Mouse (Mus musculus): ENCODE data around the gene Znrd1as.
"Not testable (repeated sequence)": the region's sequence is repeated elsewhere in the genome, so short reads cannot be mapped to it uniquely, and the experiment has no call there.

The Znrd1as gene

DNA sequence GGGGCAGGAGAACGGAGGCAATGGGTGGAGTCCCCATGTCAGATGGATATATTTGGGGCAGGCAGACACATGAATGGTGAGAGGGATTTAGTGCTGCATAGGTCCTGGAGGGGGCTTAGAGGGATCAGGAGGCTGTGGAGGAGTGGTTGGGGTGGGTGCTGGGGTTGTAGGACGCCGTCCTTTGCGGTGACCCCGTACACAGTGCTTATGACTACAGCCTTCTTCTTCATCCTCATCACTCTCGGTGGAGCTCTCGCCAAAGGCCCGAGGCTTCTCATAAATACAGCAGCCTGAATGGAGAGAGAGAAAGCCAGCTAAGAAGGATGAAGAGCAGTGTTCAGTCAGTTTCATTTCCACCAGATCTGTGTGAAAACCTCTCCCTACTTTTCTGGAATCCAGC, 9.1 kb upstream of the Znrd1as start:
- in situ Hi-C loops (cut with MboI, MseI), result no loop called here

DNA sequence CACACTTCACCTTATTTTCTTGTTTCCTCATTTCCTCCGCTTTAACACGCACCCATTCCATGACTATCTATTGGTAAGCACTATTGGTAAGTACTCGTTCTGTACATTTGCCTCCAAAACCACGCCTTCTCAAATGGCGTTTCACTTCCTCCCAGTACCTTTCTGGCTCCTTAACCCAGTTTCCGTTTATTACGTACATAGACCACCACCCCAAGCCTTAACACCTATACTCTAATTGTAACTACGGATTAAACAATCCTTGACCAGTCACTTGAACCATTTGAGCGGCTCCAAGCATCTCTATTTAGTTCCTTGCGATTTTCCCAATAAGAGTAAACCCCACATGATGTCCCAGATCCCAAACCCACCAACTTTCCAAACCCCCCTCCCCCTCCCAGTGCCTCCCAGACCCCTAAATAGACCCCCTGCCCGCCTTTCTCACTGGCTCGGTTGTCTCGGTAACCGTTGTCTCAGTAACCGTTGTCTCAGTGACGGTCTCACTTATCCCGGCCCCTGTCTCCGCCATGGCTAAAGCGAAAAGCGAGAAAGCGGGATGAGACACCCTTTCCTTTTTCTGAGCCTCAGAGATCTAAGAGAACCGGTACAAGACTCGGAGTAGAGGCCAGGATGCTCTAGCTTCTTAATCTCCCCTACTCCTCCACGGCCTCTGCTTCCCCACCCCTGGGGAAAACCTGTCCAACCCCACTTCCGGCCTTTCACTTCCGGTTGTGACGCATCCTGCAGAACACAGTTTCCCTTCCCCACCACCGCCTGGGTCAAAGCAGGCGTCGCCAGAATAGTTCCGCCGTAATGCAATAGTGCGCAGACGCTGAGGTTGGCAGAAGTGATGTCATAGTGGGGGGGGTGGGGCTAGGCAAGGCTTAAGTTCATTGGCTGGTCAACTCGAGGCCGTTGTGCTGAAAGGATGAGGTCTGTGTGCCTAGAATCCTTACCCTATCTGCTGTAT, 7.1 kb upstream of the Znrd1as start, which contains the start of gene Ppp1r11:
TSS of gene Ppp1r11 (minus strand) at position 761 of the 967 bp plus-strand sequence.
- in situ Hi-C loops (cut with MboI, MseI), result loop anchor here (5.0 to 25.0 kb wide), 2 partner anchors 321 to 964 kb away; partner anchors contain the start of genes Gnl1, H2-M3 and Prr3

DNA sequence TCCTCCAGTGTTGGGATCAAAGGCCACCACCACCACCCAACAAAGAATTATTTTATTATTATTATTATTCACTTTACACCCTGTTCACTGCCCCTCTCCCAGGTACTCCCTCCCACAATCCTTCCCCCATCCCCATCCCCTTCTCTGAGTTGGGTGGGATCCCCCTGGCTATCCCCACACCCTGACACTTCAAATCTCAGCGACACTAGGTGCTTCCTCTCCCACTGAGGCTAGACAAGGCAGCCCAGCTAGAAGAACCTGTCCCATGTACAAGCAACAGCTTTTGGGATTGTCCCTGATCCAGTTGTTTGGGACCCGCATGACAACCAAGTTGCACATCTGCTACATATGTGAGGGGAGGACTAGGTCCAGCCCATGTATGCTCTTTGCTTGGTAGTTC, 5.8 kb upstream of the Znrd1as start:
- in situ Hi-C loops (cut with MboI, MseI), result loop anchor here (5.0 to 25.0 kb wide), 2 partner anchors 320 to 965 kb away; partner anchors contain the start of genes Gnl1, H2-M3 and Prr3

DNA sequence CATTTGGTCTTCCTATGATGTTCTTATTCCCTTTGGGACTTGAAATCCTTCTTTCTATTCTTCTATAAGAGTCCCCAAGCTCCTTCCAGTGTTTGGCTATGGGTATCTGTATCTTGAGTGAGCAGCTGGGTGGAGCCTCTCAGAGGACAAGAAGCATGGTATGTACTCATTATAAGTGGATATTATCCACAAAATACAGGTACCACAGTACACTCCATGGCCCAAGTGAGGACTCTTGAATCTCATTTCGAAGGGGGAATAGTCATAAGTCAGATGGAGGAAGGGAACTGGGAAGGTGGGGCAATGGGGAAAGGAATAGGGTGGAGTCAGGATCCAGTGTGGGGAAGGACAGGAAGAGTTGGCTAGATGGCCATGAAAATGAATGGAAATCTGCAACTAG, 5.3 kb upstream of the Znrd1as start:
- in situ Hi-C loops (cut with MboI, MseI), result loop anchor here (5.0 to 25.0 kb wide), 2 partner anchors 319 to 966 kb away; partner anchors contain the start of genes Gnl1, H2-M3 and Prr3

DNA sequence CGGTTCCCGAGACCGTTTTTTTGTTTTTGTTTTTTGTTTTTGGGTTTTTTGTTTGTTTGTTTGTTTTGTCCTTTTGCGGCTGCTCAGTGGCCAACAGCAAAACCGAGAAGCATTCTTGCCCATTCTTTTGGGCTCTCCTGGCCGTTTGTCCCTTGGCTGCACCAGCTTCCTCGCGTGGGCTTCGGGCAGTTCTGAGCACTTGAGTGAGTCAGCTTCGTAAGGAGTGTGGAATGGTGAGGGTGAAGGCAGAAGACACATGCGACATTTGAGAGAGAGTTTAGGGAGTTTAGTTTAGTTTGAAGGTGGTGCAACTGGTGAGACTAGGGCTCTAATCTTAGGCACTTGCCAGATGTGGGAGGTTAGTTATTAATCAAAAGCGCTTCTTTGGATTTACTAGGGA, 492 bp downstream of the Znrd1as start:
- in situ Hi-C loops (cut with MboI, MseI), result loop anchor here (25.0 kb wide), 1 partner anchor 972 kb away; the partner anchor contains the start of genes Gnl1 and Prr3

DNA sequence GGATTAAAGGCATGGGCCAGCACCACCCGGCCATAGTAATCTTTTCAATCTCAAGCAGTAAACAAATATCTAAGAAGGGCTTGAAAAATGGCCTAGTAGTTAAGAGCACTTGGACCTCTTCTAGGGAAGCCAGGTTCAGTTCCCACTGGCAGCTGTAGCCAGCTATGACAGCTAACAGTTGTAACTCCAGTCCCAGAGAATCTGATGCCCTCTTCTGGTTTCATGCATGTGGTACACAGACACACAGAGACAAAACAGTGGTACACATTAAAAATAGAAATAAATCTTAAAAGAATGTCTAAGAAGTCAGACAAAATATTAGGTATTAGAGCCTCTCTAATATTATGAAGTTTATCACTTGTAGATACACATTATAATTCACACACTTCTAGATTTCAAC, 2.7 kb downstream of the Znrd1as start:
- in situ Hi-C loops (cut with MboI, MseI), result loop anchor here (25.0 kb wide), 1 partner anchor 974 kb away; the partner anchor contains the start of genes Gnl1 and Prr3

DNA sequence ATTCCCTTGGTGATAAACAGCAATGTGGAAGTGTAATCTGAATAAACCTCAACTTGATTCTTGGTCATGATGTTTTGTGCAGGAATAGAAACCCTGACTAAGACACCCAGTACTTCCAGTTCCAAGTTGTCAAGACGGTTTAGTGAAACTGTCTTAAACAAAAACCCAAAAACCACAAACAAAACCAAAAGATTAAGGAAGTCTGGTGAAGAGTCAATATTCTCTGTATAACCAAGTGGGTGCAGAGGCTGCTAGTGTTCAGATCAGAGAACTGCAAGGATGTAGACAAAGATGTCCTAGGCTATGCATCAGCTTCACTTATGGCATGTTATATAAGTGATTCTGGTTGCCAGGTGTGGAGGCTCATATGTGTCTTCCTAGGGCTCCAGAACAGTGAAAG, 8.5 kb downstream of the Znrd1as start:
- in situ Hi-C loops (cut with MboI, MseI), result loop anchor here (25.0 kb wide), 1 partner anchor 980 kb away; the partner anchor contains the start of genes Gnl1 and Prr3

DNA sequence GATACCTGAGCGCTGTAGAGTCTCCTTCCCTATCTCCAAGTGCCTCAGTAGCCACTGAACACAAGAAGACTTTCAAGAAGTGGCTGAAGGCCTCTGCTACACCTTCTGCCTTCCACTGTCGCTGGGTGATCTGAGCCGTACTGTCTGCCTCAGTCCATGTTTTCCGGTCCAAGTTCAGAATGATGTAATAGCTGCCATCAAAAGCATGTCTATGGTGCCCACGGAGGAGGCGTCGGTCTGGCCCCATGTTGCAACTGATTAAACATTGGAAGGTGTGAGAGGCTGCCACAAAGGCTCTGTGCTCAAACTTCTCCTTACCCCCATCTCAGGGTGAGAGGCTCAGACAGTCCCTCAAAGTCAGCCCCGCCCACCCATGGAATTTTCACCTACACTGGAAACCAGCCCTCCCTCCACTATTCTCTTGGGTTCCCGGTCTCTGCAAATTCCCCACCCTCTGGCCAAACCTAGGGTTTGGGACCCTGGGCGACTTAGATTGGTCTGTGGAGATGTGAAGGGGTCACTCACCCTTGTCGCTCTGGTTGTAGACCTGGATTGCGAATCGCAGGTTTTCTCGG, 12.0 kb downstream of the Znrd1as start:
- in situ Hi-C loops (cut with MboI, MseI), result loop anchor here (25.0 kb wide), 1 partner anchor 983 kb away; the partner anchor contains the start of genes Gnl1 and Prr3

DNA sequence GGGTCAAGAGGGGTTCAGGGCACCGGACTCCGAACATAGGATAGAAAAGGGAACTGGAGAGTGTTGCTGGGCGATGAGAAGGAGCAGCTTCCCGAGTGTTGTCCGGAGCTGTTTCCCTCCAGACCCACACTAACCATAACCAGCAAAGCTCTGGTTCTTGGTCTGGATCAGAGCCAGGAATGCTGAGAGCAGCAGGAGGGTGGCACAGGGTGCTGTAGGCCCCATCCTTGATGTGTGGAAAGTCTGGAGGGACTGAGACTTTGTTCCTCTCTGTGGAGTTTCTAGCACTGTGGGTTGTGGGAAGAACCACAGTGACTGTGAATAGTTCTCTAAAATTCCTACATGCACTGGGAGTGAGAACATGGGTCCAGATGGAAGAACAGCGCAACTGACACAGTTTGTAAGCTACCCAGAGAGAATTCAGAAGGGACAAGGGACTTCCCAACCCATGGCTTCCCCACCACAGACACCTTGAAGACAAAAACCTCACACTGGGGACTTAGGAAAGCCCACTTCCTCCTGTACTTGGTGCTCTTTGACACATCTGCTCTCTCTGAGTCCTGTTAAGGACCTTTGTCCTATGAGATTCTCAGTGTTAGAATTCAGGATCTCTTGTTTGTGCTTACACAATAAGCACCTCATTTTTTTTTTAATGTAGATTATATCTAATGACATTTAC, 12.9 kb downstream of the Znrd1as start:
- in situ Hi-C loops (cut with MboI, MseI), result loop anchor here (25.0 kb wide), 1 partner anchor 984 kb away; the partner anchor contains the start of genes Gnl1 and Prr3

DNA sequence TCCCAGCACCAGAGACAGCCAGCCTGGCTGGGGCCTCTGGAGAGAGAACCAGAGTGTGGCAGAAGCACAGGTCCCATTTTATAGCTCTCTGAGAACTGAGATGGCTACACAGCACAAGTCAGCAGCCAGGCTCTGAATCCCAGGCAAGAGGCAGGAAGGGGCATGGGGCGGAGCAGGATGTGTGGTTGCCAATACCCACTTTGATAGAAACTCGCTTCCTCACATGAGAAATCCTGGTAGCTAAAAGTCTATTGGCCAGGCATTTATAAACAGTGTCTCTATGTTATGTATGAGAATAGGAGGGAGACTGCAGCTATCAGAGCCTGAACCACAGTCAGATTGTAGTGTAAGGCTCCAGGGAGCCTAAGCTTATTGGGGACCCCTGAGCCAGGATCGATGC, 14.4 kb downstream of the Znrd1as start:
- in situ Hi-C loops (cut with MboI, MseI), result loop anchor here (25.0 kb wide), 1 partner anchor 985 kb away; the partner anchor contains the start of genes Gnl1 and Prr3

DNA sequence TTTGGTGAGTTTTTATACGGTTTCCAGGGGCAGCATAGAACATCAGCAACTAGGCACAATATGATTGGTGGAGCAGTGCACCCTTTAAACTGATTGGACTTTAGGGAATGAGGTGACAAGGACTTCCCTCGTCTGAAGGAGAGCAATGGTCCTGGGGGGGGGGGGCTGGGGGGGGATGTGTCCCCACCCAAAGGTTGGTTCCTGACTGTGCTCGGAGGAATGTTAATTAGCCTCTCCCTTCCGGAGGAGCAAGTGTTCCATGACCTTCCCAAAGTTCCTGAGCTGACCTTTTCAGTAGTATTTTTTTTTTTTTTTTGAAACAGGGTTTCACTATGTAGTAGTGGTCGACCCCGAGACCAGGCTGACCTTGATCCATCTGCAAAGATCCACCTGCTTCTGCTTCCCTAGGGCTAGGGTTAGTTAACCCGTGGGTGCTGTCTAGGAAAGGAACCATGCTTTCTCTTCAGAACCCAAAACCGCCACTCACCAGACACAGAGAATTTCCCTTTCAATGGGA, 14.9 kb downstream of the Znrd1as start:
- in situ Hi-C loops (cut with MboI, MseI), result loop anchor here (25.0 kb wide), 1 partner anchor 986 kb away; the partner anchor contains the start of genes Gnl1 and Prr3

DNA sequence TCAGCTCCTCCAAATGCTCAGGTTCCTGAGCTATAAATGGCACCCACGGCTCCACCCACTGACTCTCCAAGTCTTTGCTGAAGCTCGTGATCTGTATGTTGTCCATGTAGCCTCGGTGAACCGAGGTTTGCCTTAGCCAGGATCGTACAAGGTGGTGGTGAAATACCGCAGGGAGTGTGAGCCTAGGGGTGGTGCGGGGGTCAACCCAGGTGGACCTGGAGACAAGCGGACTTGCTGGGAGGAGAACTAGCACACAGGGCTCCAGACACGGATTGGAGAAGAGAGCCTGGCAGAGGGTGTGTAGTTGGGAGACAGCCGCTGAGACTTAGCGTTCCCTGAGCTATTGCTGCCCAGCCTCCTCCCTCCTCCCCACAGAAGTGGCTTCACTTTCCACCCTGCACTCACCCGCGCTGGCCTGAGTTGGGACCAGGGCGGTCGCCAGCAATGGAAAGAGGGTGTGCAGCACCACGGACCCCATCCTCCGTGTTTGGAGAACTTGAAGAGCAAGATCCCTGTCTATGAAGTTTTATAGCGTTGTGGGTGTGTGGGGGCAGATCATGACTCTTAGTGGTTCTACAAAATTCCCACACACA, 22.9 kb downstream of the Znrd1as start, which contains the start of gene 2410137M14Rik:
TSS of gene 2410137M14Rik (minus strand) at position 17 of the 593 bp plus-strand sequence.
- in situ Hi-C loops (cut with MboI, MseI), result no loop called here

DNA sequence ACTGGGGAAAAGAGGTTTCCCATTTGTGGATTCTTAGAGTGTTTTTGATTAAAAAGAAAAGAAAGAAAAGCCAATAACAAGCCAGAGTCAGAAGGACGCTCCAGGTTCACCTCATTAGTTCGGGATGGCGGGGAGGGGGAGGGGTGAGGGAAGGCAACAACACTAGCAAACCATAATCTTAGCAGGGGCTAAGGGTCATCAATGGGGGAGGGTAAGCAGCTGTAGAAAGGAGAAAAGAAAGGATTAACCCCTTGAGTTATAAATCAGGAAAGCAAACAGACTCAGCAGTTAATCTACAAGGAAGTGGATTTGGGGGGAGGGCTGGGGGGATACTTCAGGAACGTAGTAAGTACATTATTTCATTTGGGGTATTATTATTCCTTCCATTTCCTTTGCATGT, 23.5 kb downstream of the Znrd1as start:
- in situ Hi-C loops (cut with MboI, MseI), result no loop called here

DNA sequence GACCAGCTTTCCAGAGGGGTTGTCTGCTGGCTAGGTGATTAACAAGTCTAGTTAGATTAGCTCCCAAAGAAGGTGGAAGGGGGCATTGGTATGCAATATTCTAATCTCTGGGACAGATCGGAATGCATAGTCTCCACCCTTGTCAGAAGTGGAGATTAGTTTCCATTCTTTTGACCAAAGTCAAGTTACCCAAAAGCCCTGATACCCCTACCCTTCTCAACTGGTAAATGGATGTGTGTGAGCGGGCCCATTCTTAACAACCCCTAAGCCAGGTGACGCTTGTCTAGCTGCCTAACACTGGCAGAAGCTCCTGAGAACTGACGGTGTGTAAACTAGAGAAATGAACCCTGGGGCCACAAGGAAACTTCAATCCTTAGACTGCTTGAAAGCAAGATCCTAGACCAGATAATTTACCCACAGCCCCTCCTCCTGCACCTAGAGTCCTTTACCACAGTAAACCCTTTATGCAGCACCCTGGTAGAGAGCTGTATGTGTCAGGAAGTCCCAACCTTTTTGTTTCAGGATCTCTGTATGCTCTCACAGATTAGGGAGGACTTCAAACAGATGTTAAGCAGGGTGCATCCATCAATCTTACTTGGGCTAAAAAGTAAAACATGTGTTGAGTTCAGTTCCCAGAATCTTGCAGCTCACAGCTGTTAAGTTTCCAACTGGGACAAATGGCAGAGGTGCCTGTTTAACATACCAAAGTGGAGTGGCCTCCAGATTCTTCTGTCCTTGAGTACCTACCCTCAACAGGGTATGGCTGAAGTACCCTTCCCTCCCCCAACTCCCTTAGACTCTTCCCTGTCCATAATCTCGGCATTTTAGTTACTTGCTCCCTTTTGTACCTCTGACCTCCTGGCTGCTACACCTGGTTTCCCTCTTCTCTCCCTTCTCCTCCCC, 24.1 kb downstream of the Znrd1as start:
- in situ Hi-C loops (cut with MboI, MseI), result no loop called here

DNA sequence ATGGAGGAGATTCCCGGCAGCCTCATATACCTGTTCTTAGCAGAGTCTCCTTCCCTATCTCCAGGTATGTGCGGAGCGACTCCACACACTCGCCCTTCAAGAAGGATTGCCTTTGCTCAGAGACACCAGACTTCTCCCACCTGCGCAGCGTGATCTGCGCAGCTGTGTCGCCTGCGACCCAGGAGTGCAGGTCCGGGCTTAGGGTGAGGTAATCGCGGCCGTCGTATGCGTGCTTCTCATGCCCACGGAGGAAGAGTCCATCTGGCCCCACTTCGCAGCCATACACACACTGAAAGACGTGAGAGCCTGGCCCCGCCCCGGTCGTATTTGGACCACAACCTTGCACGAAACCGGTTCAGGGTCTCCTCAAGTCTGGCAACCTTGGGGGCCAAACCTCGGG, 30.1 kb downstream of the Znrd1as start:
- in situ Hi-C loops (cut with MboI, MseI), result loop anchor here (5.0 kb wide), 1 partner anchor 66 kb away; no protein-coding TSS in a partner anchor

DNA sequence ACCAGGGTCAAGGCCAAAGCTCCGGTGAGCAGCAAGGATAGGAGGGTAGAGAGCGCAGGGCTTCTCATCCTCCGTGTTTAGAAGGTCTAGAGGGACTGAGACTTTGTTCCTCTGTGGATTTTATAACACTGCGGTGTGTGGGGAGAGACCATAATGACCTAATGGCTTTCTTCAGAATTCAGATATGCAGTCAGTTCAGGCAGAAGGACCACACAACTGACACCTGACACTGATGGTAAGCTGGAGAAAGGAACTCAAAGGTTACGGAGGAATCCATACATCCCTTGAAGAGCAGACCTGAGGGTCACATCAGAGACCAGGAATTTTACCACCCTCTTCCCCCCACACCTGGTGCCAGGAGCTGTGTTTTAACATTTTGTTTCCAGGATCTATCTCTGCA, 31.0 kb downstream of the Znrd1as start, which contains the start of gene H2-M5:
TSS of gene H2-M5 (minus strand) at position 101 of the 400 bp plus-strand sequence.
- in situ Hi-C loops (cut with MboI, MseI), result loop anchor here (5.0 kb wide), 1 partner anchor 67 kb away; no protein-coding TSS in a partner anchor

DNA sequence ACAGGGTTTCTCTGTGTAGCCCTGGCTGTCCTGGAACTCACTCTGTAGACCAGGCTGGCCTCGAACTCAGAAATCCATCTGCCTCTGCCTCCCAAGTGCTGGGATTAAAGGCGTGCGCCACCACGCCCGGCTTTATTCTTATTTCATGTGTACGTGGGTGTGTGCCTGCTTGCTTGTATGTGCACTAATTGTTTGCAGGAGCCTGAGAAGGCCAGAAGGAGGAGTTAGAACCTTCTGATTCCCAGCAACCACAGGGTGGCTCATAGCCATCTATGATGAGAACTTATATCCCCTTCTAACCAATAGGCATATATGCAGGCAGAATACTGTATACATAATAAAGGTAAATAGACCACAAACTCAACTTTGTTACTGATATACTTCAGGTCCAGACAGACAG, 32.2 kb downstream of the Znrd1as start:
- in situ Hi-C loops (cut with MboI, MseI), result not testable (repeated sequence)

DNA sequence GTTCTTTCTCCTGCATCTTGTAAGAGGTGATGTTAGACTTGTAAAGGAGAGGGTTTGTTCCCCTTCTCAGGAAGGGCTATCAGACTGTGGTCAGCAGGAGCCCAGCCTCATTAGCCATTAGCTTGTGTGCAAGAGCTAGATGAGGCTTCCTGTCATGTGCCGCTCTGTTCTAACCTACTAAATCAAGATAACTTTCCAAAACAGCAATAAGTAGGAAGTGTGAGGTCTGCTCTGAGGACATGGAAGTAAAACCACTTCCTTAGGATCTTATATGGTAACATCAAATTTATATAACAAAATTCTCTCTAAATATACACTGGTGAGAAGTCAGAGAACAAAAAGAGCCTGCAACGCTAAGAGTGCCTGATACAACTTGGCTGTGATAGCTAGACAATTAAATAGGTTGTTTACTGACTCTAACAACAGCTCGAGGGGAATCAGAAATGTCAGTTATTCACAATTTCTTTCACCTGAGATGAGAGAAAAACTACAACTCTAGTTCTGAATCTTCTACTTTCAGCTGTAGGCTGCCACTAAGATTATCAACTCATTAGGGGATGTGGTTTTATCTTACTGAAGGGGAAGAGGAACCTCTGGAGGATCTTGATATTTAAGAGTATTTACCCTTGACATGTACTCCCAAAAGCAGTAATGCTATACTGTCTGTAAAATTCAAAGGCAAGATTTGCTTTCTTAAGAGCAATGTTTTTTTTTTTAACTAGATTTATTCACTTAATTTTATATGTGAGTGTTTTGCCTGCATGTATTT, 34.1 kb downstream of the Znrd1as start:
- in situ Hi-C loops (cut with MboI, MseI), result no loop called here
